Mouse (Mus musculus) urinary bladder, postnatal 14 days (tissue): ENCODE data around the gene Ajm1.
A peak's percentile ranks its signal among the peaks of the same experiment; 100 is the strongest.

Source experiments
- DNase-seq: peaks from one replicate; pipeline ENCODE4 v3.0.0; 2021; ENCODE audit warnings: low spot score

Ajm1 gene

GRCm38 (mm10) chr2:25583571-25583970 lies 2.0 kb upstream of the Ajm1 start:
- no peak for DNase-seq

GRCm38 (mm10) chr2:25583120-25583481 lies 1.5 kb upstream of the Ajm1 start:
- no peak for DNase-seq

GRCm38 (mm10) chr2:25582466-25583119 lies 1.0 kb upstream of the Ajm1 start:
- no peak for DNase-seq

GRCm38 (mm10) chr2:25581901-25582301 lies 344 bp upstream of the Ajm1 start:
- DNase-seq = no peak

GRCm38 (mm10) chr2:25580621-25581101 lies 896 bp downstream of the Ajm1 start:
- no peak for DNase-seq

DNA sequence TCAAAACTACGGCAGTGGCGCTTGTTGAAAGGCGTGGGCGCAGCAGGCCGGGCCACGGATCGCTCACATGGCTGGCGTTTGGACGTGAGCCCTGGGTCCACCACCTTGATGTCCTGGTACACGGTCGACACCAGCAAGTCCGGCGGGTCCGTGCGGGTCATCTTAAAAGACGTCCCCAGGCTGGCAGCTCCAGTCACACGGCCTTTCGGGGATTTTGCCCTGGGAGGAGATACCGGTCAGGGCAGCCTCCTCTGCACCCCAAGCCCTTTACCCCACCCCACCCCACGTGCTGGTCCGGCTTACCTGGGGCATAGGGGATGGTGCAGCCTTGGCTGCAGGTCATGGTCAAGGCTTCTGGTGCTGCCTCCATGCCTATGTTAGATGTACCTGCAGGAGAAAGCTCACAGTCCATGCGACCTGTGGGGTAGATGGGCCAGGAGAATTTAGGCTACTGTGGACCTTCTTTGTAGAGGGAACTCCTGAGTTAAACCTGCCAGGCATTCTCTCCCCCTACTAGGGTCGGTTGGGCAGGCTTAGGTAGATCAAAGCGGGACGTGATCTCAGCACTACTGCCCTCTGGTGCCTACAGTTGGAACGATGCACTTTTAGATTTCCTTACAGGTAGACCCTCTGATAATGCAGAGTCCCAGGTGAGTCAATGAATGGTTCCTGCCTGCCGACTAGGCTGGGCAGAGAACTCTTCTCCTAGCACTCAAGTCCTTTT lies 1.7 kb downstream of the Ajm1 start:
- DNase-seq = no peak

DNA sequence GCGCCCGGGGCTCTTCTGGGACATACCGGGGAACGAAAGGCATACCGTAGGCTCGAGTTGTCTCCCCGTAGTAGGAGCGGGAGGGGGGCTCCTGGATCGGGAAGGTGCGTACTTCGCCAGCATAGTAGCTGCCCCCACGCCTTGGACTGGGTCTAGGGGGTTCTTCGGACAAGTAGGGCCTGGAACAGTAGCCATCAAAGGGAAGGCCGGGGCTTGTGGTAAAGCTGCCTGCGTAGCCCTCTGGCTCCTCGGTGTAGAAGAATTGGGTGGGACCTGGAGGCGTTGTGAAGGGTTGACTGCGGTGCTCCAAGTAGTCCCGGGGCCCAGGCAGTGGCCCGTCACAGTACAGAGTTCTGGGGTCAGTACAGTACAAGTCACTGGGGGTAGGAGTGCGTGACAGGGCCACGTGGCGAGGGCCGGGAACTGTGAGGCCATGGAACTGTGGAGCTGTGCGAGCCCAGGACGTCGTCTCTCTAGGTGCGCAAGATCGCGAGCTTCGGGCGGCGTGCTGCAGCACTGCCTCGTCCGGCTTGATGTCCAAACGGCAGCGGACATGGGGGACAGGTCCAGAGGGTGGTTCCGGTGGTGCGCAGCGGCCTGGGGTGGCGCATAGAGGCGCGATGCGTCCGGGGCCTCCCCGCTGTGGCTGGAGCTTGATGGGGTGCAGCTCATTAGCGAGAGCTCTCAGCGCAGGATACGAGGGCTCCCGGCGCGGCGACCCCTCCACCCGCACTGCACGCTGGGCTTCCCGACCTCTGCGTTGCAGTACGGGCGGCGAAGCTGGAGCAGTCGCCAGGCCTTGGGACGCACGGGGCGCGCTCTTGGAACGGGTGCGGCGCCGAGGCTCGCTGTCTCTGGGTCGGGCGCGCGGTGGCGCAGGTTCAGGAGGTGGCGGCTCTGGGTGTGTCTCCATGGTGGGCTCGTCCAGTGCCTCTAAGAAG lies 2.5 kb downstream of the Ajm1 start:
- no peak for DNase-seq

- DNase-seq = no peak
Observed at GRCm38 (mm10) chr2:25577951-25578795, 3.4 kb downstream of the Ajm1 start.

DNA sequence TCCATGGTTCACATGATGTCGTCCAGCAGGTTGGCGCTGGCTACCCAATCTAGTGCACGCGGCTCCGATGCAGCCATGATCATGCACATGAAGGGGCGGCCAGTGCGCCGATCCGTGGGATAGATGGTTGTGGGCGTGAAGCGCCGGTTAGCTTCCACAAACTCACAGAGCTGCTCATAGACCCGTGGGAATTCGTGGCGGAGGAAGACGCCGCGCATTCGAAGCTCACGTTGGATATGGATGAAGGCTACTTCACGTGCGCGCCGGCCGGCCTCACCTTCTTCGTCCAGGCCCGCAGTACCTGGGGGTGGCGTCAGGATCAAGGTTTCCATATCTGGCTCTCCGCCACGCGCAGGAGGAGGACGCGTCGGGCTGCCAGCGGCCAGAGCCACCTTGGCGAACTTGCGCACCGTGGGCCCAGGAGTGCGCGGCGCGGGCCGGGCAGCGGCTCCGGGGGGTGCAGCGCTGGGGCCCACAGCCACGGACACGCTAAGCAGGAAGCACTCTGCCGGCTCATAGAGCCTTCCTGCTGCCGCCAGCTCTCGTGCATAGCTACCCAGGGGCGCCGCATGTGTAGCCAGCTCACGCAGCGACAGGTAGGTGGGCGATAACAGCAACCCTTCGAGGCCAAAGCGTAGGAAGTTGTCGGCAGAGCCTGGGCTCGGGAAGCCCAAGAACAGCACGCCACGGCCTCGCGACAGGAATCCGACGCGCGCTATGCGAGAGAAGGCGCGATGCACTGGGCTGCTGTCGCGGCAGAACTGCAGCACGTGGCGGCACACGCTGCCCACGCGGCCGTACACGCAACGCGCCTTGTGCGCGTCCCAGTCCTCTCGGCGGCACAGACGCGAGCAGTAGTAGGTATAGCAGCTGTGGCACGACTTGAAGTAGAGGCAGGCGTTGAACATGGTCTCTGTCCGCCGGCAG lies 4.3 kb downstream of the Ajm1 start:
- no peak for DNase-seq

DNA sequence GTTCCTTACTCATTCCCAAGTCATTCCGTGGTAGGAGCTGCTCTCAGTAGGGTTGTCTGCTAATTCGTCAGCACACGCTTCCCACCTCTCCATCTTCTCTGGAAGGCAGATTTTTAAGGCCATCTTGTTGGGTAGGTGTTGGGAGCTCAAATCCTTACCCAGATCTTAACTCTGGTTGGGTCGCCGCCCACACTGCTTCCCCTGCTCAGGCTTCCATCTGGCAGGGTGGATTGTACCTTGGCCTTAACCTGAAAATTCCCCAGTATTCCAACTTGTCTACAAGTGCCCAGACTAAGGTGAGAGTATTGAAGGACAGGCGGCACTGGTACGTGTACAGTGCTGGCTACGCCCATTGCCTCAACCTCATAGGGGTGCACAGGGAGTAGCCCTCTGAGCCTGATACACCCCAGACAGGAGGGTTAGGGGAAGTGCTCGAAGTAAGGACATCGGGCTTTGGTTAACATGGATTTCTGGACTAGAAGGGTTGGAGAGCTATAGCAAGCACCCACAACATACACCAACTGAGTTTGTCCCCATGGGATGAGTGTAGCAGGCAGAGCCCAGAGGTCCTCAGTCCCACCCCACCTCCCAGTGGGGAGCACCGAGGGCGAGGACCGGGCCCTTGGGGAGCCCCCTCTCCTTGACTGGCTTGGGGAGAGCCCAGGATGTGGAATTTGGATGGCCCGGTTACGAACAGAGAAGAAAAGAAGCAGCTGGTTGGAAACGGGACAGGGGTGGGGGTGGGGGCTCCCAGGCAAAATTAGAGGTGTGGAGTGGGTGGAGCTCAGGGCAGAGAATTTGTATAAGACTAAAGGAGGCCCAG lies 5.3 kb downstream of the Ajm1 start:
- DNase-seq = no peak

DNA sequence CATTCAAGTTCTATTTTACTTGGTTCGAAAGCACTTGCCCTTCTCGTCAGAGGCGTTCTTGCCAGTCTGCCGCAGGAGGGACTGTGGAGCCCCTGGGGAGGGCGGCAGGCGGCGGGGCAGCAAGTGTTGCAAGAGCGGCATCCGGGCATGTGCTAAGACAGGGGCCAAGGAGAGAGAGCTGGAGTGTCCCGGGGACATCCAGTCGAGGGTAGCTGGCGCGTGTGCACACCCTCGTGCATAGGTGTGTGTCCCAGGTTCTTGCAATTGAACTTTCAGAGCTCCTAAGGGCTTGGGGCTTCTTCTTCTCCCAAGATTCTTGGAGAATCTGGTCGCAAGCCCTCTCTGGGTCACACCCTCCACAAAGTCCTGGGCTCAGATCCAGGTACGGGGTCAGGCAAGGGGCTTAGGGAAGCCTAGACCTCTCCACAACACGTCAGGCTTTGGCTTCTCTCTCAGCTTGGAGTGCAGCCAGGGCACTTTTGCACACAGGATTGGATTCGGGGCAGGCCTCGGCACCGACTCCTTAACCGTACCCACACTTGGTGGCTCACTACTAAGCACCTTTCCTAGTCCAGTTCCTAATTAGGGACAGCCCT lies 6.0 kb downstream of the Ajm1 start:
- no peak for DNase-seq

- peak; percentile 96 for DNase-seq
Observed at GRCm38 (mm10) chr2:25574579-25575431, 6.8 kb downstream of the Ajm1 start, which contains the start of the genes Mamdc4 and Phpt1. TSS of gene Mamdc4 (minus strand) at chr2:25574845. TSS of gene Phpt1 (minus strand) at chr2:25575224.

DNA sequence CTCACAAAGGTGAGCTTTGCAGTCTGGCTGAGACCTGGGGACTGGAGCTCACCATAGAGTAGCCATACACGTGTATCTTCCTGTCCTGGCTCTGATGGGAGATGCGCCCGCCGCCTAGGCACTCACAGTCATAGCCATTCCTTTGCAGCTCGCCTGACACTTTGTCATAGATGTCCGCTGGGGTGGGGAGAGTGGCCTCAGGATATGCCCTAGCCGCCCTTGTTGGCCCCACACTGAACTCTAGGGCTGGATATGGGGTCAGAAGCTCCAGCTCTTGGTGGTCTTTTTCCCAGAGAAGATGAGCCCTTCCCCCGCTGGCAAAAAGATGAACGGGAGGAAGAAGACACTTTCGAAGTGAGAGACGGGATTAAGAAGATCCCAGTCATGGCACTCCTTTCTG lies 7.4 kb downstream of the Ajm1 start:
- no peak for DNase-seq

- no peak for DNase-seq
Observed at GRCm38 (mm10) chr2:25573068-25573467, 8.5 kb downstream of the Ajm1 start.

- DNase-seq = no peak
Observed at GRCm38 (mm10) chr2:25571221-25571620, 10.3 kb downstream of the Ajm1 start.

GRCm38 (mm10) chr2:25569323-25569722 lies 12.2 kb downstream of the Ajm1 start:
- DNase-seq = no peak

- DNase-seq = no peak
Observed at GRCm38 (mm10) chr2:25568473-25569019, 13.0 kb downstream of the Ajm1 start.

- no peak for DNase-seq
Observed at GRCm38 (mm10) chr2:25566558-25566957, 15.0 kb downstream of the Ajm1 start.
